Mouse (Mus musculus): ENCODE measurements around the gene Pde1c. TPM values are rescaled to one million over a fixed set of nuclear protein-coding genes. Genes with fewer than 3 reads are reported as not detected.

The Pde1c gene
- total RNA-seq, 2 experiments from 2014 or later = 3.1 to 3.5 TPM

GRCm38 (mm10) chr6:56376359-56376758, 192.5 kb downstream of the Pde1c start:
- Histone ChIP-seq H3K27ac (no peak overlapping the region), H3K4me3 (no peak overlapping the region)
- TF ChIP-seq CTCF (conservative IDR thresholded peaks at IDR 0.05) = no peak
- no peak for DNase-seq (ENCODE audit: low spot score in 2 of 2)

- no peak for TF ChIP-seq CTCF (conservative IDR thresholded peaks at IDR 0.05)
- no peak overlapping the region for H3K27ac ChIP-seq
- no peak overlapping the region for H3K4me3 ChIP-seq
- no peak for DNase-seq (ENCODE audit: low spot score in 2 of 2)
Measured at GRCm38 (mm10) chr6:56374180-56374579, 194.7 kb downstream of the Pde1c start.

- no peak for DNase-seq (ENCODE audit: low spot score in 2 of 2)
- H3K4me3 ChIP-seq = no peak overlapping the region
- TF ChIP-seq CTCF (conservative IDR thresholded peaks at IDR 0.05) = no peak
- no peak overlapping the region for H3K27ac ChIP-seq
Measured at GRCm38 (mm10) chr6:56373753-56374152, 195.2 kb downstream of the Pde1c start.

- no peak for DNase-seq (ENCODE audit: low spot score in 2 of 2)
- Histone ChIP-seq H3K27ac (no peak overlapping the region), H3K4me3 (no peak overlapping the region)
- TF ChIP-seq CTCF (conservative IDR thresholded peaks at IDR 0.05) = no peak
Measured at GRCm38 (mm10) chr6:56373046-56373751, 195.7 kb downstream of the Pde1c start.

GRCm38 (mm10) chr6:56369462-56369861, 199.4 kb downstream of the Pde1c start:
- no peak for TF ChIP-seq CTCF (conservative IDR thresholded peaks at IDR 0.05)
- no peak overlapping the region for H3K27ac ChIP-seq

GRCm38 (mm10) chr6:56368116-56368515, 200.8 kb downstream of the Pde1c start:
- TF ChIP-seq CTCF (conservative IDR thresholded peaks at IDR 0.05) = no peak
- no peak for DNase-seq (ENCODE audit: low spot score in 2 of 2)
- no peak overlapping the region for H3K4me3 ChIP-seq
- H3K27ac ChIP-seq = no peak overlapping the region

More at GRCm38 (mm10) chr6:56369462-56369861, 199.4 kb downstream of the Pde1c start:
- no peak overlapping the region for H3K4me3 ChIP-seq
- no peak for DNase-seq (ENCODE audit: low spot score in 2 of 2)

GRCm38 (mm10) chr6:56367257-56367656, 201.6 kb downstream of the Pde1c start:
- DNase-seq (ENCODE audit: low spot score in 2 of 2) = no peak
- H3K4me3 ChIP-seq = no peak overlapping the region
- no peak for TF ChIP-seq CTCF (conservative IDR thresholded peaks at IDR 0.05)
- H3K27ac ChIP-seq = no peak overlapping the region

GRCm38 (mm10) chr6:56362650-56363049, 206.3 kb downstream of the Pde1c start:
- Histone ChIP-seq H3K4me3 (no peak overlapping the region), H3K27ac (no peak overlapping the region)
- DNase-seq (ENCODE audit: low spot score in 2 of 2) = no peak

GRCm38 (mm10) chr6:56362128-56362545, 206.8 kb downstream of the Pde1c start:
- Histone ChIP-seq H3K4me3 (peak overlapping the region; percentile 46), H3K27ac (peak overlapping the region; percentile 48; the same call in 1 of the 2 replicates)
- DNase-seq (ENCODE audit: low spot score in 2 of 2) = no peak
- peak; percentile 60 for TF ChIP-seq CTCF (conservative IDR thresholded peaks at IDR 0.05)

More at GRCm38 (mm10) chr6:56362650-56363049, 206.3 kb downstream of the Pde1c start:
- TF ChIP-seq CTCF (conservative IDR thresholded peaks at IDR 0.05) = no peak

- DNase-seq (ENCODE audit: low spot score in 2 of 2) = no peak
- Histone ChIP-seq H3K27ac (peak overlapping the region; percentile 48; the same call in 1 of the 2 replicates), H3K4me3 (peak overlapping the region; percentile 46)
- no peak for TF ChIP-seq CTCF (conservative IDR thresholded peaks at IDR 0.05)
Measured at GRCm38 (mm10) chr6:56361348-56362127, 207.4 kb downstream of the Pde1c start.

GRCm38 (mm10) chr6:56360086-56360485, 208.8 kb downstream of the Pde1c start:
- no peak overlapping the region for H3K4me3 ChIP-seq
- no peak for TF ChIP-seq CTCF (conservative IDR thresholded peaks at IDR 0.05)
- no peak overlapping the region for H3K27ac ChIP-seq
- no peak for DNase-seq (ENCODE audit: low spot score in 2 of 2)

- DNase-seq (ENCODE audit: low spot score in 2 of 2) = no peak
- TF ChIP-seq CTCF (conservative IDR thresholded peaks at IDR 0.05) = no peak
- H3K27ac ChIP-seq = no peak overlapping the region
- H3K4me3 ChIP-seq = no peak overlapping the region
Measured at GRCm38 (mm10) chr6:56359126-56359525, 209.8 kb downstream of the Pde1c start.

GRCm38 (mm10) chr6:56347207-56347606, 221.7 kb downstream of the Pde1c start:
- Histone ChIP-seq H3K4me3 (no peak overlapping the region), H3K27ac (no peak overlapping the region)
- DNase-seq (ENCODE audit: low spot score in 2 of 2) = no peak
- no peak for TF ChIP-seq CTCF (conservative IDR thresholded peaks at IDR 0.05)

All from layer of hippocampus, adult 2 months (tissue).